Mouse (Mus musculus): Measurements from ENCODE around the gene Mknk2.

Gene Mknk2

DNA sequence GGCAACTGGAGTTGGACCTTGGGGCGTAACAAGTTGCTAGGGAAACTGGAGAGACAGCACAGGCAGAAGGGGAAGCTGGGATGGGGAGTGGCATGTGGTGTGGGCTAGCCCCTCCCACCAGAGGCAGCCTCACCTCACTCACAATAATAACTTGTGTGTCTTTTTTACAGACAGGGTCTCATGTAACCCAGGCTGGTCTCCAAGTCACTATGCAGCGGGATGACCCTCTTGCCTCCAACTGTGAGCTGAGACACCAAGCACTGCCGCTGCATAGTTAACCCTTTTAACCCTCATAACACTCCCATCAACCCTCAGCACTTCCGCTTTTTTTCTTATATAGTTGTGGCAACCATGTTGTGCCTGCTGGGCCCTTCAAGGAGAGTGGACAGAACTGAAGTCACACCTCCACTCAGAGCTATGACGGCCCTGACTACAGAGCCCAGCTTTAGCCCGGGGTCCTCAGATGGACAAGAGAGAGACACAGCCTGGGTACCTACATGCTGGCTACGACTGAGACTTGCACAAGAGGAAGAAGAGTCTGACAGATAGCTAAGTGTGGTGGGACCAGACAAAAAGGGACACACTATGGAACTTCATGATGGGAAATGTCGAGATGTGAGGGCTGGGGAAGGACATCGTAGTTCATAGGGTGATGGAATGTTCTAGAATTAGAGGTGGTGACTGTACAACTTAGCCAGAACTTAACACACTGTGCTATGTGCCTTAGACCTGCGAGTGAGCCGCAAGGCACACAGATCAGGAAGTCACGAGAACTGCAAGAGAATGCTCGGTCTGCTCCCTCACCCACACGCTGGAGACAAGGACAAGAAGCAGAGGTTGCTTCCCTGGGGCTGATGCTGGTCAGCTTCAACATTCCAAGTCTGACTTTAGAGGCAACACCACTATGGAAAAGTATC lies 14.6 kb upstream of the Mknk2 start:
- no peak for DNase-seq

DNA sequence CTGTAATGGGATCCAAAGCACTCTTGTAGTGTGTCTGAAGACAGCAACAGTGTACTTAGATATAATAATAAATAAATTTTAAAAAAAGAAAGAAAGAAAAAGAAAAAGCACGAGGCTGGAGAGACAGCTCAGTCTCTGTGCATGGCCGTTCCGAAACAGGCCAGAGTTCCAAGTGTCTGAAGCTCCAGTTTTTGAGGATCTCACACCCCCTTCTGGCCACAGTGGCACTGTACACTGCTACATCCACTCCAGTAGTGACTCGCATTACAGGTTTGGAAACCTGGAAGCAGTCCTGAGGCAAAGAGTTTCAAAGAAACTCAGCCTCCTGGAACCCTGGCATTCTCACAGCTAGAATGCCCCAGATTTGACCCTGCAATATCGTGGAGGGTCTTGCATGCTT lies 9.9 kb upstream of the Mknk2 start:
- DNase-seq = peak; percentile 71

DNA sequence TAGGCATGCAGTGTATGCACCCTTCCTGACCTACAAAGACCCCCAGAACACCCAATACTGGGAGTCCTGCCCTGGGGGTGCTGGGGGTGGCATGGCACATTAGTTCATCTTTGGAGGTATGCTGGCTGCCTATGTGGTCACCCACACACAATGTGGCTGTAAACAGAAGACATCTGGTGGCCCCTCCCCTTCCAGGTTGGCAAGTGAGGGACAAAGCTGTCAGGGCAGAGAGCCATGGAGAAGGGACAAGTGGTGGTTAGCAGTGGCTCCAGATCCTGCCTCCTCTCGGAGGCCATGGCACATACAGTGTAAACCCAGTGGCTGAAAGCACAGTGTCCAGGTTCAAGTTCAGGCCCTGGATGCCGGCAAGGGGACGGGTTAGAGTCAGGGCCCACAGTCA lies 8.7 kb upstream of the Mknk2 start:
- no peak for DNase-seq

DNA sequence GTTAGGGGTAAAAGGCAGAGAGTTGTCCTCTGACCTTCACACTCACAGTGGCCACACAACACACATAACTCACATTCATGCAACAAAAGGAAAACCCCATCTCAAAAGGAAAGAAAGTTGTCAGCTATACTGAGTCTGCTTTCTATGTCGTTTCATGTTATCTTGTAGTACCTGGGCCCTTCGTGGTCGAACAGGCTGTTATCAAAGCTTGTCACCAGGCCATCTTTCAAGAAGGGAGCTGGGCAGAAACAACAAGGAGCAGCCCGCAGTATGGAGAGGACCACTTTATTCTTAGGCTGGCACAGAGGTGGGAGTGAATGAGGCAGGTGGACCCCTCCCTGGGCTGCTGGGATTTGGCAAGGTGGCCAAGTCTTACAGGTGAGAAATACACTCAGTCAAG lies 7.1 kb upstream of the Mknk2 start:
- DNase-seq = no peak

DNA sequence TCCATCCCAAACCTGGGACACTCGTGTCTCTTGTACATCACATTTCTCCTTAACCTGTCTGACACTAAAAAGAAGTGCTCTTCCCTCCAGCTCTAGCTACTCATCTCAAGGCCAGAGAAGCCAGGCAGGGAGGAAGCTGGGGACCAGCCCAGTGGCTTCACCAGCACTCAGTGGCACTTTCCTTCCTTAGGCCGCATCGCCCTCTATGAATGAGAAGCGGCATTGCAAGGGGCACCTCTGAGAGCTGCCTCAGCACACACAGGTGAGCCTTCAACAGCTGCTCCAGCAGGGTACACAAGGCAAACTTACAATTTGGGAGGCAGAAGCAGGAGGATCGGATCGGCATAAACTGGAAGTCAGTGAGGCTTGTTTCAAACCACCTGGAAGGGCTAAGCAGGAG lies 6.3 kb upstream of the Mknk2 start:
- no peak for DNase-seq

DNA sequence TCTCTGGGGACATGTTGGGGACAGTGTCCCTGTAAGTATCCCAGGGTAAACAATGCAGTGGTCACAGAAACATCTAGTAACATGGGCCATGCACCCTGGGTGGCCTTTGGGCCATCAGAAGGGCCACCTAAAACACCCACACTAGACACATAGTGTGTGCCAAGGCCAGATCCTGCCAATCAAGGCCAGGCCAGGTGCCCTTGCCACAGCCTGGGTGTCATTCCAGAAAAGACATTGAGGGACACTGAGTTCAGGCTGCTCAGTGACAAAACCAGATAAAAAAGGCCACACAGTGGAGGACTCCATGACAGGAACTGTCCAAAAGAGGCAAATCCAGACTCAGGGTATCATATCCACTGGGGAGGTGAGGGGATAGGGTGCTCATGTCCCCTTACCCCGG lies 5.7 kb upstream of the Mknk2 start:
- DNase-seq = no peak

DNA sequence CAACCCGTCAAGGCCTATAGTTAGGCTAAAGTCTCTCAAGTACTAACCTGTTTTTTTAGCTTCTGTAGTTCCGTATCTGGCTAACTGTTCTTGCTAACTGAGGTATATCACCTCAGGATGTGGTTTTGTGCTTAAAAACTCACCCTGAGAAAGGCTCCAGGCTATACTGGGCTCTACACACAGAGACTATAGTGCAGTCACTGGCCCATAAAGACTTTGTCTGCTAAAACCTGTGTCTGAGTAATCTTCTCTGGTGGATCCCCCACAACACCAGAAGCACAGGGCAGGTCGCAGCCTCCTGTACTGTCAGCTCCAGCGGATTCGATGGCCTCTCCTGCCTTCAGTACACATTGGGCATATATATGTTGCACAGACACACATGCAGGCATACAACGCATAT lies 4.1 kb upstream of the Mknk2 start:
- DNase-seq = no peak

DNA sequence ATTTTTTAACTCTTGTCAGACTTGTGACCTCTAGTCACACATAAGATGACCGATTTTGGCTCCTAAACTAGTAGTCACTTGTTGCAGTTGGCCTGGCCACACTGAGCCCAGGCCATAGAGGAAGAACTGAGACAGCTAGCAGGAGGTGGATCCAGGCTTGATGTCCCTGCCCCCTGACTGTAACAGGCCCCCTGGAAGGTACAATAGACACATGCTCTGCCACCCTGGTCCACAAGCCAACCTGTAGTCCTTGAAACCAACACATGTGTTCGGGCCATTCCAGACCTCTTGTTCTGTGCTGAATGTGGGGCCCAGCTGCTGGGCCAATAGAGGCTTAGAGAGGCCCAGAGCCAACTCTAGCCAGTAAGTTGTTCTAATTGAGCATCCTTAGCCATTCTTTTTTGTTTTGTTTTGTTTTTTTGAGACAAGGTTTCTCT lies 2.4 kb upstream of the Mknk2 start:
- no peak for DNase-seq

DNA sequence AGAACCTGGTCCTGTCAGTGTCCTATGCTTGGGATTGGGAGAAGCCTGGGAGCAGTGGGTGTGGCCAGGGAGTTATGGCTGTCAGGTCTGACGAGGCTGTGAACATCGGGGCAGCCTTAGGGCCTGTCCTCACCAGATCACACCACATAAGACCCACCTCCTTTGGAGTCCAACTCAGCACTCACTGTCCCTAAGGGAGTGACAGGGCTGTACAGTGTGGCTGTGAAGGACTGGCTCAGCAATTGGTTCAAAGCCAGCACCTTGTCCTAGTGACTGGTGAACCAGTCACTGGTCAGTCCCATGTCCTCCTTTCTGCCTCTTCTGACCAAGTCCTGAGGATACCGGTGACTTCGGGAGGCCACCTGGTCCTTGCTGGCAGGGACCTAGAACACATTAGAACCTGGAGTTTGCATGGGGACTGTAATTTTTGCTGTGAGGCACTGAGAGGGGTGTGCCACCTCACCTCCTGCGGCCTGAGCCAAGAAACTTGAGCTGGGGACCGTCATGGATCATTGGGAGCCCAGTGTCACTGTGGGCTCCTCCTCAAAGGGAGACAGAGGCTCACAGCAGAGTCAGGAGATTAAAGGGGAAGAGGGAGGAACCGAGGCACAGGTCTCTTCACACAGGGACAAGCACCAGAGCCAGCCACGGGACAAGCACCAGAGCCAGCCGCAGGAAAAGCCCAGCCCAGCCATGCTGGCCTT lies 1.8 kb upstream of the Mknk2 start:
- no peak for DNase-seq

DNA sequence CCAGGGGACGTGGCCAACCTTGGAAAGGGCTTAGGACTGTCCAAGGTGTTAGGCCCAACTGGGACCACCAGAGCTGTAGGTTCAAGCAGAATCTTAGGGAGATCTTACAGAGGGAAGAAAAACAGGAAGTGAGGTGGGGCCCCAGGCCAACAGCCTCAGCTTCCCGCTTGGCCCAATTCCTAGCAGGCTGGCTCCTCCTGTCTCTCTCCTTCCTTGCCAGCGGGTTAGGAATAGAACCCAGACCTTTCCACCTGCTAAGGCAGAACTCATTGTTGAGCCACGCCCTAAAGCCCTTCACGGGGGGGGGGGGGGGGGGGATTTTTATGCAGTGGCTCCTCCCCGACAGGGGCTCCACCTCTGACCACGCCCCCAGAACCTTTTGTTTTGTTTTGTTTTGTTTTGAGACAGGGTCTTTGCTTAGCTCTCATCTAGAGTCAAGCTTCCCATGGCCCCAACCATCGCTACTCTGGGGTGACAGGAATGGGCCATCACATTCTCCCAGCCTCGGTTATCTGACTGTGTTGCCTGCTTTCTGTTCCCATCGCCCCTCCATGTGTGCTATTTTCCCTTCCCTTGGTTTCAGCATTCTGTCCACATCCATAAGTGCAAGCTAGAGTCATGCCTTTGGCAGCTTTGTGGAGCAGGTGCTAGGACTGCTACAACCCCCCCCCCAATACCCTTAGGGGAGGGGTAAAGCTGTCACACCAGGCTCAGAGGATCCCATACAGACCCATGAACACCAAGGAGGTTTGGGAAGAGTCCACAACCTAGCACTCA lies 877 bp upstream of the Mknk2 start:
- DNase-seq = no peak

DNA sequence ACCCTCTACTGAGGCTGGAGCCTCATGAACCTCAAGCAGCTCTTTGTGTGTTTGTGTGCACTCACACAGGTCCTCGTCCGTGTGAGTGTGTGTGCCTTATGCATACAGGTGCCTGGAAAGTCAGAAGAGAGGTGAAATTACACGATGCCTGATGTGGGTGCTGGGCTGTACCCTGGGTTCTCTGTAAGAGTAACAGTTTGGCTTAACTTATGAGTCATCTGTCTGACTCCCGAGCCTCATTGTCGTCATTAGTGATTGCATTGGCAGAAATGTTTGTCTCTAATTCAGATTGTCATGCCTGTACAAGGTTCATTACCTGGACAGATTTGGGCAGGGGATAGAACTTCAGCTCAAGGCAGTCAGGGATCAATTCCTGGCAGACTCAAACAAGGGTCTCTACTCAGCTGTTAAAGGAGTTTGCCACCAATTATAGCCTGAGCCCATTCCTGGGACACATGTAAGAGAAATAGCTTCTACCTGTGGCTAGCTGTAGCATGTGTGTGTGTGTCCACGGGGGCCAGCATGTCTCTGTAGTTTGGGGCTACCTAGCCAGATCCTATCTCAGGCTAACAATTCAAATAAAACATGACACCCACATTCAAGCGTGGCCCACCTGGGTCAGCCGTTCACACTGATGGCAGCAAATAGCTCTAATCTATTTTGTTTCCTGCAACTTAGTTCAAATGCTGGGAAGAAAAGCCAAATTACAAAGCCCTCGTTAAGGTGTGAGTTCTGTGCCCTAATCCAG lies 610 bp downstream of the Mknk2 start:
- no peak for DNase-seq

DNA sequence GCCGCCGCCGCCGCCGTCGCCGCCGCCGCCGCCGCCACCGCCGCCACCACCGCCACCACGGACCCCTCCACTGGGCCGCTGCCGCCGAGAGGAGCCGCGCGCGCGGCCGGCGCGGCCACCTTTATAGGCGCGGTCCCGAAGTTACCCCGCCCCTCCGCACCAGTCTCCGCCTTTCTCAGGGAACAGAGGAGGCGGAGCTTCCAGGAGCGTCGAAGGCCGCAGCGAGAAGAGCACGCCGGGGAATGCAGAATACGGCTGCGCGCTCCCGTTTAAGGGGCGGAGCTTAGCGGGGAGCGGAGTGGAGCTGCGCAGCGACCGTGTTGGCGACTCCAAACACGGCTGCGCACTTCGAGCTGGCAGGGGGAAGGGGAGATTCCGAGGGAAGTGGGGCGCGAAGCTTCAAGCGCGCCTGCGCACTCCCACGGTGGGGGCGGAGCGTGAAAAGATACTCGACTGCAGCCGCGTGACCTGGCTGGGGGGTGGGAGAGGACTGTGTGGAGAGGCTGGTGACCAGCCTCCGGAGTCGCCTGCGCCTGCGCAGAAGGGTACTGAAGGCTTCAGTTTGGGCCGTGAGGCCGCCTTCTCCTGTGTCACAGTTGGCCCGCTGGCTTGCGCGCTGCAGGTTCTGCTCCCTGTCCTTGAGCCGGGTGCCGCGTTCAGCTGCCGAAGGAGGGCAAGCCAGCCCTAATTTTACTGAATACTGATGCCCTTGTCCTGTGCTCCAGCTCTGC lies 1.5 kb downstream of the Mknk2 start:
- peak; percentile 99 for DNase-seq

DNA sequence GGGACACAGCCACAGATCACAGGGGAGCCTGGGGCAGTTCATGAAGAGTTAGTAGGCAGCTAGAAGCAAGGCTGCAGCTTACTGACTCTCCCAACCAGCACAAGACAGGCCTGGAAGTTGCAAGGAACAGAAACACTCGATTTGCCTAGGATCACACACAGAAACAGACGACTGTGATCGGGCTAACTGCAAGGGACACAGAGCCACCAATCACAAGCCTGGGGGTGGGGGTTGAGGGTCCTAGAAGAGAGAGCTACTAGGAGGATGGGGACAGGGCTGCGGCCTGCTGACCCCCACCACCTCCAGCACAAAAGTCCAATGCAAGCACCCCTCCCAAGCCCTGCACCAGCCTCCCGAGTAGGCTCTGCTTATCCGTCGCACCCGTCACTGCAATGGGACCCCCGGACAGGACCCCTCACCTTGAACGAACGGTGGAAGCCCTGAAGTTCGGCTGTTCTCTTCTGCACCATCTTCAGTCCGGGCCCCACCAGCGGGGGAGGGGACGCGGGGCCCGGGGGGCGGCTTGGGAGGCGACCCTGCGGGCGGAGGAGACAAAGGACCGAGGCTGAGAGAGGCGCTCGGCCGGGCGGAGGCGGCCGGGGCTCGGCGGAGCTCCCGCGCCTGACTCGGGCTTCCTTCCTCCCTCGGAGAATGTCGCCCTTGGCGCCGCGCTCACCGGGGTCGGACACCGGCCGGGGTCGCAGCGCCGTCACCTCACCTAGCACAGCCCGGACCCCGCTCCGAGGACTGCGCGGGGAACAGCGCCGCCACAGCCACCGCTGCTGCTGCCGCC lies 2.3 kb downstream of the Mknk2 start:
- DNase-seq = no peak

DNA sequence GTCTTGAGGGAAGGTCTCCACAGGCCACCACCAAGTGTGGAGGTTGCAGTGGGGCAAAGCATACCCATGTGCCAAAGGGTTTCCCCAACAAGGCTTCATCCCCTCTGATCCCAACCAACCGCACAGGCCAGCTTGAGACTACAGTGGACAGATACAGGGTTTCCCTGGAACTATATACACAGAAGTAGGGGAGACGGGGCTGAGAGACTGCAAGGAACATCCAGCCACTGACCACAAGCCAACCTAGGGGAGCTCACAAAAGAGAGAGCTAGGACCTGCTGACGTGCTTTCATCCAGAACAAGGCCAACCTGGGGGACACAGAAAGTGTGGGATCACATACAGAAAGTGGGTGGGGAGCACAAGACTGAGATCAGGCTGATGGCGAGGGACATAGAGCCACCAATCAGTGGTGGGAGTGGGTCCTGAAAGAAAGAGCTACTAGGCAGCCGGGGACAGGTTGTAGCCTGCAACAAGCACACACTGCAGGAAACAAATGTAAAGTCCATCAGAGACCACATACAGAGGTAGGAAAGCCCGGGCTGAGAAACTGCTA lies 3.0 kb downstream of the Mknk2 start:
- no peak for DNase-seq

DNA sequence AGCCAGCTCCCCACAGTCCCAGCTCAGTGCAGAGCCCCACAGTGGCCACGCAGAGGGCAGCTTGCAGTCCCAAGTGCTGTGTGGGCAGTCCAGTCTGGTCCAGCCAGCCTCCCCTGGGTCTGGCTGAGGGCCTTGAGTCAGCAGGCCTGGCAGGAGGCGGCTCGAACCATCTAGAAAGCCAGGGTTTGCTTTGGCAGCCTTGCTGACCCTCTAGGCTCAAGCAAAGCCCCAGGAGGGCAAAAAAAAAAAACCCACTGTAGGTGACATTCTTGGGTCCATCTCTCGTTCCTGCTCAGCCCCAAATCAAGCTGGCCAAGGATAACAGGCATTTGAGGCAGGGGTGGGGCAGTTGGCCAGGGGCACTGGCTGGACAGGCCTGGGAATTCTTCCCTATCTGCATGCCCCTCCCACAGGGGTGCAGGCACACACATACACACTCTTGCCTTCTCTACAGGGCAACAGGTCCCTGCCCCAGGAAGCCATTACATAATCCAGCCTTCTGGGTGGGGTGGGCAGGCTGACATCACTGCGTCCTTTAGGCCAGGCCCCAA lies 3.7 kb downstream of the Mknk2 start:
- no peak for DNase-seq

DNA sequence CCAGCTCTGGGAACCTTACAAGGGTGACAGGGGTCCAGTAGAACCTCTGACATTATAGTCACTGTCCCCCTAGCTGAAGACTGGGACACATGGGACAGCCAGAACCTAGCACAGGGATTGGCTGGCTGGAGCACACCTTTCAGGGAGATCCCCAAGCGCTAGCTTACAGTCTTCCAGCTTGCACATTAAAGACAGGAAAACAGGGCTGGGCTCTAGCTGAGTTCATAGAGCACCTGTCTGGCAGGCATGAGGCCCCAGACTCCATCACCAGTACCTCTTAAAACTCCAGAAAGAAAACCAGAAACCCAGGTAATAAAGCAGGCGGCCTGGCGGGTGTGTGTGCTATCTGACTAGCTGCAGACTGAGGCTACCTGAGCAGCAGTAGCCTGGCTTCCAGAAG lies 4.2 kb downstream of the Mknk2 start:
- DNase-seq = no peak

DNA sequence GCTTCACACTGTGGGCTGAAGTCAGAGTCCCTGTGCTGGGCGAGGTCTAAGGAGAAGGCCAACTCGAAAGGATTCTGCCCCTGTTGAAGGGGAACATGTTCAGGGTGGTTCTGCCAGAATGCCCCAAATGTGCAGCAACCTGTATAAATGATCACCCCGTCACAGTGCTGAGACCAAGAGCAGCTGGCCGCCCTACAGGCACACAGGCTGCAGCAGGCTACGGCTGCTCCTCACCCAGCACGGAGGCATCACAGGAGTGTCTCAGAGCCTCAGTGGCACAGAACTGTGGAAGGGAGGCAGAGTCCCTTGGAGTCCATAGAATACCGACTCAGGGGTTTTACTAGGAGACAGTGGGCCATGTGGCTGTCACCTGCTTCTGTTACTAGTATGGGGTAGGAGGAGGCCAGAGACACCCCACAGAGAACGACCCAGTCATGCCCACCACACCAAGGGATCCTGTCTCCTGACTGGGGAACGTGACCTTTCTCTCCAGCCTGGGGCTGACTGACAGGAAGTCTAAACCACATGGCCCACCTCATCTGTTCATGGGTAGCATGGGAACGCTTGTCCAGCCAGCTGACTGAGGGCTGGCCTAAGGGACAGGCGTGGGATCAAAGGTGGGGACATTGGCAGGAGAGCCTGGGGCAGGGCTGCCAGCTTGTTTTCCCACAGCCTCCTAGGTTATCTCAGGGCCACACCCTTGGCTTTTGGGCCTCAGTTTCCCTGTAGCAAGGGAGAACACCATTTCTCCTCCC lies 5.8 kb downstream of the Mknk2 start:
- DNase-seq = no peak

DNA sequence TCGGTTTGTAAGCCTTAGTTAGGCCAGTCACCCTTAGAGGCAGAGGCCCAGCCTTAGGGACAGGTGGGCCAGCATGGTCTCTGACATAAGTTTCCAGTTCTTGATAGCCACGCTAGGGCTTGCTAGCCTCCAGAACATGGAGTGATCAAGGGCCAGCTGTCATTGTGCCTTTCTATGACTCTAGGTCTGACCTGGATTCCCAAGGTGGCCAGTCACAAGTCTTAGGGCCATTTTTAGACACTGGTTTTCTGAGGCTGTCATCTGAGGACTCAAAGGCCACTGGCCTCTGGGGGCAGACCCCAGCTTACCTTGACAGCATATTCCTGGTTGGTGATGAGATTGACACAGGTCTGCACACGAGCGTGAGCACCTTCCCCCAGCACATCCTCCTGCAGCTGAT lies 6.7 kb downstream of the Mknk2 start:
- DNase-seq = no peak

DNA sequence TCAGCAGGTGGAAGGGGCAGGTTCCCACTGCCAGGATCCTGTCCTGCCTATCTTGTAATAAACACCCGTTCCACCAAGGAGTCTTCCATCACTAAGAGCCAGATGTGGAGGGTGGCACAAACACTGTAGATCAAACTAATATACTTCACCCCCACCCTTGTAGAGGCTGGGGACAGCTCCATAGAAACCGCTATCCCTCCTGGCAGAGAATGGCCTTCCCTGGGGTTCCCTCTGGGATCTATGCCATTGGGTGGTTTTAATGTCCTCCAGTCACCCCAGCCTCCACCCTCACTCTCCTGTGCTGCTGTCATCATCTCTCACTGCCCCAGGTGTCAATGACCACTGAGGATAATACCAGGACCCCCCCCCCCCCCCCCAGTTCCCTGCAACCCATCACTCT lies 7.4 kb downstream of the Mknk2 start:
- no peak for DNase-seq

Measured in cerebellum, adult 8-10 months (tissue).